Comparison of ENCODE assay signal across 7 mouse cellular contexts in genomic region chr11:5521516-5522291, GRCm38 (mm10). TPM values are rescaled to one million over a fixed set of nuclear protein-coding genes. Genes with fewer than 3 reads are reported as not detected.
DNase-seq lines count a peak whose midpoint lies in the region; ATAC-seq lines count a peak whose summit lies in the region.

No protein-coding gene starts in this region.

- H3K4me3 ChIP-seq in intestine, embryonic 14.5 days (ENCODE audit: low read depth, low read length) = peak overlapping the region; percentile 93

- H3K27ac ChIP-seq in intestine, embryonic 14.5 days (ENCODE audit: low read depth) = peak overlapping the region; percentile 95

- no peaks in the 10 kb centered on the region for H3K9me3 ChIP-seq in intestine, embryonic 14.5 days (ENCODE audit: control insufficient read depth, low read length)

- H3K4me2 ChIP-seq in intestine, embryonic 14.5 days (ENCODE audit: low read length) = peak overlapping the region; percentile 63

- H3K36me3 ChIP-seq in intestine, embryonic 14.5 days (ENCODE audit: control insufficient read depth, insufficient read depth, low read length) = peaks cover 45% of the 10 kb centered on the region

- peak; percentile 87 to 95 for DNase-seq in adrenal gland, adult (ENCODE audit: inconsistent age in 2 of 2, low spot score in 1 of 2)
- DNase-seq in embryo, embryonic 10.5 days (ENCODE audit: low spot score) = peak; percentile 80
- DNase-seq in gastrocnemius, postnatal 14 days = peak; percentile 76
- DNase-seq in intestine, embryonic 14.5 days (ENCODE audit: low spot score) = peak; percentile 83
- peak; percentile 46 to 80 for DNase-seq in left cerebral cortex, postnatal 10 days (ENCODE audit: extremely low spot score in 1 of 2, low spot score in 2 of 2)
- DNase-seq in right cerebral cortex, postnatal 14 days = peak; percentile 64

- peaks cover 10% of the 10 kb centered on the region for H3K4me1 ChIP-seq in intestine, embryonic 14.5 days (replicated peaks; ENCODE audit: control insufficient read depth, insufficient read depth, low read length)

- intact Hi-C loops in gastrocnemius, postnatal 14 days (cut with DNase I; ENCODE audit: low total_unique reads) = loop anchor here (5.0 kb wide), 1 partner anchor 34 kb away; no protein-coding TSS in a partner anchor
- intact Hi-C loops in left cerebral cortex, postnatal 10 days (cut with DNase I) = loop anchor here (5.0 kb wide), 1 partner anchor 34 kb away; no protein-coding TSS in a partner anchor

- H3K27me3 ChIP-seq in intestine, embryonic 14.5 days (replicated peaks; ENCODE audit: control insufficient read depth, insufficient read depth, low read length) = no peaks in the 10 kb centered on the region

- H3K9ac ChIP-seq in intestine, embryonic 14.5 days (ENCODE audit: low read length) = peak overlapping the region; percentile 99

- under 1% methylated on average over 34 of the region's 34 CpGs for WGBS in intestine, embryonic 14.5 days

- peak; percentile 41 for ATAC-seq in intestine, embryonic 14.5 days (replicated peaks; ENCODE audit: low FRiP score, low TSS enrichment, low read depth)
- ATAC-seq in megakaryocyte progenitor cell, adult 5-6 weeks (replicated peaks; ENCODE audit: poor library complexity) = peak; percentile 76

RNA-seq across cellular contexts. Expression of gene Xbp1, which starts 1.2 kb away (rescaled TPM):
- total RNA-seq in gastrocnemius, postnatal 14 days (2021) = 10 to 100 TPM; 42.7 to 47.5 TPM
- 168 and 202 TPM in 2 replicates for polyA plus RNA-seq in intestine, embryonic 14.5 days (2014; fragmentation: Nextera tagmentation; extraction: Ambion mirVana)
- 10 to 100 TPM; 68.5 to 76.6 TPM for total RNA-seq in left cerebral cortex, postnatal 10 days (2021)
- 215 and 235 TPM in 2 replicates for total RNA-seq in megakaryocyte progenitor cell, adult 5-6 weeks (2015)
- 165 and 167 TPM in 2 replicates for total RNA-seq in megakaryocyte progenitor cell, adult 5-6 weeks (2017)

RNA-seq across cellular contexts. Expression of gene Ccdc117, which starts 20.3 kb away (rescaled TPM):
- total RNA-seq in gastrocnemius, postnatal 14 days (2021) = 10 to 100 TPM; 11.0 to 11.1 TPM
- polyA plus RNA-seq in intestine, embryonic 14.5 days (2014; fragmentation: Nextera tagmentation; extraction: Ambion mirVana) = 16.8 and 17.3 TPM in 2 replicates
- 10 to 100 TPM in 1 of 2 experiments, 1 to 10 TPM in 1; 9.1 to 10.3 TPM for total RNA-seq in left cerebral cortex, postnatal 10 days (2021)
- total RNA-seq in megakaryocyte progenitor cell, adult 5-6 weeks (2015) = 17.1 and 19.2 TPM in 2 replicates
- 29.4 and 32.9 TPM in 2 replicates for total RNA-seq in megakaryocyte progenitor cell, adult 5-6 weeks (2017)

RNA-seq across cellular contexts. Expression of gene Ankrd36, which starts 47.8 kb away (rescaled TPM):
- total RNA-seq in gastrocnemius, postnatal 14 days (2021) = not detected
- polyA plus RNA-seq in intestine, embryonic 14.5 days (2014; fragmentation: Nextera tagmentation; extraction: Ambion mirVana) = not detected in 2 replicates
- total RNA-seq in left cerebral cortex, postnatal 10 days (2021) = not detected
- total RNA-seq in megakaryocyte progenitor cell, adult 5-6 weeks (2015) = not detected in 2 replicates
- 0.10 TPM in 1 of 2 replicates, not detected in the other for total RNA-seq in megakaryocyte progenitor cell, adult 5-6 weeks (2017)

Comparison
In these comparisons a context has a peak if more than half of its experiments do, and no peak if none do; other contexts are left out.
1. Peak in every context shown above with its lines: DNase-seq, ATAC-seq, H3K4me3 ChIP-seq and H3K27ac ChIP-seq.